Mouse (Mus musculus) induced T-regulatory cell, adult 2 months (primary cell): ENCODE results near the gene Zbtb5.
"Not testable (repeated sequence)": the region's sequence is repeated elsewhere in the genome, so short reads cannot be mapped to it uniquely, and the experiment has no call there.

Experiments used
- DNase-seq: peaks from one replicate; pipeline ENCODE4 v3.0.0-alpha.2; 2012; ENCODE audit warnings: low read depth

Gene Zbtb5

GRCm38 (mm10) chr4:44970056-44970455, 42.2 kb downstream of the Zbtb5 start:
- no peak for DNase-seq

GRCm38 (mm10) chr4:44967402-44967801, 44.8 kb downstream of the Zbtb5 start:
- no peak for DNase-seq

DNA sequence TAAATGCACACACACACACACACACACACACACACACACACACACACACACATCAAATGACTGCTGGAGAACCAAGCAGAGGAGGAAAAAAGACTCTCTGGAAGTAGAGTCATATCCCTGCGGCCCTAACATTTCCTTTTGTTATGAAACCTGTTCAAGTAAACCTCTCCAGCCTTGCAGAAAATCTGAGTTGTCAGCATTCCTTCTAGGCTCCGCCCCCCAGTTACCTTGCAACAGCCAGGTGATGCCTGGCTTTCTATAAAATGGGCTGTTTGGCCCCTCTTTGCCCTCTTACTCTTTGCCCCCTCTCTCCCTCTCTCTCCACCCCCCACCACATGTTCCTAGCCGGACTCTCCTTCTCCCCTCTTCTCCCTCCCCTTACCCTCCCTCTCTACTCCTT, 46.5 kb downstream of the Zbtb5 start:
- DNase-seq = no peak

DNA sequence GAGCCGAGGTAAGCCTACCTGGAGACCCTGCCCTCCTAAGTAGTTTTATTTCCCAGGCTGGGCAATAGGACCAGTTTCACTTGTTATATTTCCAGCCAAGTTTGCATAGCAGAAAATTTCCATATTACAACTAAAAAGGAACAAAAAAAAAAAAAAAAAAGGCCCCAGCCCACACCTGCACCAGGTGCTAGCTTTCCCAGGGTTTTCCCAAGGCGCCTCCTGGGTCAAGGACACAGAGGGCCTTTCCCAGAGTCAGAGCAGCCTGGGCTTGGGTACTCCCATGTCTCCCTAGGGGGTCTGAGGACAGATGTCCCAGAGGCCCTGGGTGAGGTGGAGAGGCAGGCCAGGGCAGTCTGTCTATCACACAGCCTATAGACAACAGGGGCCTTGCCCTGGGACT, 47.0 kb downstream of the Zbtb5 start:
- no peak for DNase-seq

DNA sequence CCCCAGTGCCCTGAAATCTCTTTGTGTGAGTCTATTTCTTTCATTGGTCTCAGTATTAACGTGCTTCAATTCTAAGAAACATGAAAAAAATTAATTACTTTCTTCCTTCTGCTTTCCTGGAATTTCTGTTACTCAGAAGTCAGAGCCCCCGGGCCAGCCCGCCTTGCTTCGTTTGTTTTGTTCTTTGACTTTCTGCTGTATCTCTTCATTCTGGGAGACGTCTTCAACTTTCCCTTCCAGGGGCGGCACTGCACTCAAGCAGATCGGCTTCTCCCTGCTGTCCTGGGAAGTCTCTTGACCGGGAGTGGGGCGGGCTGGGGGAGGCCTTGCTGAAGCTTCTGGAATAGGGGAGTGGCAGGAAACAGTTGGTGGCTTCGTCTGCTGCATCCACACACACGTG, 49.1 kb downstream of the Zbtb5 start:
- no peak for DNase-seq

DNA sequence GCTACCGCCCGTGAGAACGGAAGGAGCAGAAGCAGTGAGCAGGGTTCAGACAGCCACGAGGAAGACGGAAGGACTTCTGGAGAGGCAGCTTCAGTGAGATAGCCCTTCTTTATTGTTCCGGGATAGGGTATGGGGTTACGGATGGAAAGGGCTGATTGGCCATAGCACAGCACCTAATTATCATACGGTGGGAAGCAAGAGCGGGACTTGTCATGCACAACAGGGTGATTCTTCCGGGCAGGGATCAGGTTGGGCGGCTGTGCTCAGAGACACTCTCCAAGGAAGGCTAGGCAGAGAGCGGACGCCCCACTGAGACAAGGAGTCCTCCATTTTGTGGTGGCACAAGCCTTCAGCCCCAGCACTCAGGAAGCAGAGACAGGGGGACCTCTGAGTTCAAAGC, 53.0 kb downstream of the Zbtb5 start:
- DNase-seq = no peak

DNA sequence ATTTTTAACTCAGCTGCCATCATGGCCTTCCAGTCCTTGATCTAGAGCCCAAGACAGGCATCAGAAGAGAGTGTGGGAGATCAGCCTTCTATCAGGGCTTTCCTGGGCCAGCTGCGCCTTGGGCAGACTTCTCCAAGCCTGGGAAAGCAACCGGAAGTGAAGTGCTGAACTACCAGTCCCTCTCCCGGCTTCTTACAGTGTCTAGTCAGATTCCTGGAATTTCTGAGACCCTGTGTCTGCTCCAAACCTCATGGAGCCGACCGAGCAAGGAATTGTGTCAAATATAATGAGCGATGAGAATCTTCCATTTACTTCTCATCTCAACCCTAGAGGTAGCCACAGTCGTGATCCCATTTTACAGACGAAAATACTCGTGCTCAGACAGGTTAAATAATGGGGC, 53.4 kb downstream of the Zbtb5 start:
- no peak for DNase-seq

- DNase-seq = no peak
Measured at GRCm38 (mm10) chr4:44953041-44953440, 59.2 kb downstream of the Zbtb5 start.

DNA sequence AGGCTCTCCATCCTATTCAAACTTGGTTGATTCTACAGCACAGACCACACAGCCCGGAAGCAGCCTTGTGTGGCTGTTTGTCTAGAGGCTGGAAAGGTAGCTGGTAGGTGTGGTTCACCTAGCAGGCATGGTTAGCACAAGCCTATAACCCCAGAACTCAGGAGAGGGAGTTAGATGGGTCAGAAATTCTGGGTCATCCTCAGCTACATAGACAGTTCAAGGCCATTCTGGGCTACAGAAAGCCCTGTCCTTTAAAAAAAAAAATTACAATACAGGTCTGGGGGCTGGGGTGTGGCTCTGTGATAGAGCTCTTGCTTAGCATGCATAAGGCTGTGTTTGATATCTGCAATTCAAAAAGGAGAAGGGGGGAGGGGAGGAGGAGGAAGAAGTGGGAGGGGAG, 63.9 kb downstream of the Zbtb5 start:
- no peak for DNase-seq

GRCm38 (mm10) chr4:44947464-44947863, 64.7 kb downstream of the Zbtb5 start:
- no peak for DNase-seq

DNA sequence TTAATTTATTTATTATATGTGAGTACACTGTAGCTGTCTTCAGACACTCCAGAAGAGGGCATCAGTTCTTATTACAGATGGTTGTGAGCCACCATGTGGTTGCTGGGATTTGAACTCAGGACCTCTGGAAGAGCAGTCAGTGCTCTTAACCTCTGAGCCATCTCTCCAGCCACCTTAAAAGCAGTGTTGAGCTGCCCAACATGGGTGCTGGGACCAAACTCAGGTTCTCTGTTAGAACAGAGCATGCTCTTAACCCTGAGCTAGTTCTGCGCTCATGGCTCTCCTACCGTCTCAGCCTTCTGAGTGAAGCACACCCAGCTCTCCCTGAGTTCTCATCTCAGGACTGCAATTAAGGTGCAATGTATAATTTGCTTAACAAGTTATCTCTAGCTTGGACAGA, 66.1 kb downstream of the Zbtb5 start:
- DNase-seq = not testable (repeated sequence)

DNA sequence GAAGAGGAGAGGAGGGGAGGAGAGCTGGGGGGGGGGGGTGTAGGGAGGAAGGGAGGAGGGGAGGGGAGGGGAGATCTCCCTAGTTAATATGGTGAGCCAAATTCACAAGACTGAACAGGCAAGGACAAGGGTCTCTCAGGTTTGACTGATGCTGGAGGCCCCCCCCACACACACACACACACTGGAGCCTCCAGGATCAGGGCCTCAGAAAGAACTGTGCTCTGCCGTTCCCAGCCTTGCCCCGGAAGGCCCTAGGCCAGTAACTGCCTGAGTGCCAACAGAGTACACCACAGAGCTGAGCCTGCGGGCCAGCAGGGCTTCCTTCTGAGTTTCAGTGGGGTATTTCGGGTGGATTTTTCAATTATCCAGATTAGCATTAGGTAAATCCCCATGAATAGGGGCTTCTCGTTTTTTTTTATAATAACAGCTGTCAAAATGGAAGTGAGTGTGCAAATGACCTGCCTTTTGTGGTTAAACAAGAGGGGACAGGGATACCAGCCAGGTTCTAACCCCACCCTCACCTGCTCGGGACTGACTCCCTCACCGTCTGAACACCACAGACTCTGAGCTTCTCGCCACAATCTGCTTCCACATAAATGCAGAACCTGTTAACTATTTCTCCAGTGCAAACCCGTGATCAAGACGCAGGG, 67.7 kb downstream of the Zbtb5 start:
- no peak for DNase-seq

GRCm38 (mm10) chr4:44943480-44943879, 68.7 kb downstream of the Zbtb5 start:
- DNase-seq = no peak

DNA sequence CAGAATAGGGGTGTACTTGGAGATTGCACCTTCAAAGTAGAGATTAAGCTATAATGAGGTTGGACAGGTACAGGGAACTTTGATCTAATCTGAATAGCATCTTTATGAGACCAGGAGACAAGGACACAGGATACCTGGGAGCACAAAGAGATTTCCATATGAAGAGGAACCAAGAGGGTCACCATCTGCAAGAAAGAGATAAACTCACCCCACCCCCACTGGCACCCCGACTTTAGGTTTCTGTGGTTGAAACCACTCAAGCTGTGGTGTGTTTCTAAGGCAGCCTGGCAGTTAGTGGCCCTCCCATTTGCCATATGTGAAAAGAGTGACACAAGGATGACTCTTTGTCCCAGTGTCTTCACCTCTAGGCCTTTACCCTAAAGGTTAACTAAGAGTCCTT, 70.0 kb downstream of the Zbtb5 start:
- DNase-seq = no peak
